Mouse (Mus musculus) embryonic facial prominence, embryonic 15.5 days (tissue): ENCODE measurements around the gene Hs6st3. TPM values are rescaled to one million over a fixed set of nuclear protein-coding genes. Genes with fewer than 3 reads are reported as not detected.
"Not testable (repeated sequence)": the region's sequence is repeated elsewhere in the genome, so short reads cannot be mapped to it uniquely, and the experiment has no call there.

ENCODE experiments used
- ATAC-seq: fragments of 200-750 bp; cut with Nextera tagmentation; 2 replicates; pipeline ENCODE4 v1.8.0; 2017; ENCODE audit warnings: low read depth, moderate TSS enrichment; ENCODE audit not compliant: insufficient number of reproducible peaks, low FRiP score, low TSS enrichment
- H3K27ac ChIP-seq: fragments of 300-500 bp; sonication (generic); replicated peaks from 2 replicates; pipeline ENCODE4 v1.5.1; 2015; ENCODE audit warnings: mild to moderate bottlenecking, inconsistent platforms
- H3K27me3 ChIP-seq: fragments of 300-500 bp; sonication (generic); 2 replicates; pipeline ENCODE4 v1.6.1; 2015; ENCODE audit warnings: inconsistent platforms
- H3K36me3 ChIP-seq: fragments of 300-500 bp; sonication (generic); 2 replicates; pipeline ENCODE4 v1.6.1; 2015; ENCODE audit warnings: mild to moderate bottlenecking, inconsistent platforms
- H3K4me1 ChIP-seq: fragments of 300-500 bp; sonication (generic); 2 replicates; pipeline ENCODE4 v1.6.1; 2015; ENCODE audit warnings: inconsistent platforms
- H3K4me2 ChIP-seq: fragments of 300-500 bp; sonication (generic); replicated peaks from 2 replicates; pipeline ENCODE4 v1.6.1; 2015; ENCODE audit warnings: mild to moderate bottlenecking, inconsistent platforms
- H3K4me3 ChIP-seq: fragments of 300-500 bp; sonication (generic); replicated peaks from 2 replicates; pipeline ENCODE4 v1.5.1; 2015; ENCODE audit warnings: mild to moderate bottlenecking, inconsistent platforms
- H3K9ac ChIP-seq: fragments of 300-500 bp; sonication (generic); 2 replicates; pipeline ENCODE4 v1.6.1; 2015; ENCODE audit warnings: inconsistent platforms
- H3K9me3 ChIP-seq: fragments of 300-500 bp; sonication (generic); replicated peaks from 2 replicates; pipeline ENCODE4 v1.6.1; 2016; ENCODE audit warnings: inconsistent platforms
- WGBS: fragments of 180-500 bp; shearing (Covaris S2); methylation state at CpG from one replicate; pipeline ENCODE4 v1.1.7; 2015; 5-methylcytosine and 5-hydroxymethylcytosine counted together
- polyA plus RNA-seq: library from polyadenylated mRNA; unstranded; fragments of >200 nt; fragmentation: Nextera tagmentation; extraction: Ambion mirVana; gene quantifications from 2 replicates; pipeline ENCODE4 v1.2.1, GENCODE M21; 2015

Hs6st3 gene
- polyA plus RNA-seq, 1 experiment from 2014 or later: 0.19 TPM

DNA sequence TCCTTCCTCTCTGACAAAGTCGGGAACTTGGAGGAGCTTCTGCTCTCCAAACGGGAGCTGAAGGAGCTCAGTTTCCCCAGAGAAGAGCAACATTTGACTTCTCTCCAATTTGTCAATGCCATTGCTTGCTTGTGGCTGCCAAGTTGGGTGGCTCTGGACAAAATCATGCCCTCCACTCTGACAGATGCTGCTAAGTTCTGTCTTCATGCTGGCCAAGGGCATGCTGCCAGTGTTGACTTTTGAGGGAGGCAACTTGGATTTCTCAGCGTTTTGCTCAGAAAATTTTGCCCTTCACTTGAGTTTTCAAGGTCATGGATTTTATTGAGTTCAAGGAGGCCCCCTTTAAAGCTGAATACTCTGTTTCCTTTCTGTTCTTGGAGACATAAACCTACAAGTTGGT lies 406.5 kb downstream of the Hs6st3 start:
- 70% methylated on average over 3 of the region's 3 CpGs for WGBS
- no peak for ATAC-seq
- Histone ChIP-seq H3K4me3 (no peak overlapping the region), H3K27ac (no peak overlapping the region), H3K4me2 (no peak overlapping the region), H3K4me1 (no peaks in the 10 kb centered on the region), H3K36me3 (no peaks in the 10 kb centered on the region), H3K9me3 (no peaks in the 10 kb centered on the region), H3K27me3 (no peaks in the 10 kb centered on the region), H3K9ac (no peak overlapping the region)

DNA sequence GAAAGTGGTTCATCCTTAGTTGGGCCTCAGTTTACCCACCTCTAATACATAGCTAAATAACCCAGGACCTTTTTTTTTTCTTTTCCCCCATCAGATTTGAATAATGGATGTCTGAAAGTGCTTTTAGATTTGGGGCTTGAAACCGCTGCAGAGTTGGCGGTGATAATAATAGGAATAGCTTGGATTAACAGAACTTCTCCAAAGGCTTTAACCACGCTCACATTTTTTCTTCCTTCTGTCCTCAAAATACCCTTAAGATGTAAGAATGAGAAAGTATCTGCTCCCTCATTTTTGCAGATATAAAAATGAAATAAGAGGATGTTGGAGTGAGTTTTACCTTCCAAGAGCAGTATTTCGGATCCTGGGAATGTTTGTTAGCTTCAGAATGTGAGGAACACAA lies 420.2 kb downstream of the Hs6st3 start:
- H3K9me3 ChIP-seq: no peaks in the 10 kb centered on the region
- no peak overlapping the region for H3K9ac ChIP-seq
- WGBS: 84% methylated on average over 4 of the region's 4 CpGs
- no peak overlapping the region for H3K4me2 ChIP-seq
- H3K4me1 ChIP-seq: no peaks in the 10 kb centered on the region
- H3K4me3 ChIP-seq: no peak overlapping the region
- no peaks in the 10 kb centered on the region for H3K27me3 ChIP-seq
- no peak for ATAC-seq
- no peaks in the 10 kb centered on the region for H3K36me3 ChIP-seq
- no peak overlapping the region for H3K27ac ChIP-seq

DNA sequence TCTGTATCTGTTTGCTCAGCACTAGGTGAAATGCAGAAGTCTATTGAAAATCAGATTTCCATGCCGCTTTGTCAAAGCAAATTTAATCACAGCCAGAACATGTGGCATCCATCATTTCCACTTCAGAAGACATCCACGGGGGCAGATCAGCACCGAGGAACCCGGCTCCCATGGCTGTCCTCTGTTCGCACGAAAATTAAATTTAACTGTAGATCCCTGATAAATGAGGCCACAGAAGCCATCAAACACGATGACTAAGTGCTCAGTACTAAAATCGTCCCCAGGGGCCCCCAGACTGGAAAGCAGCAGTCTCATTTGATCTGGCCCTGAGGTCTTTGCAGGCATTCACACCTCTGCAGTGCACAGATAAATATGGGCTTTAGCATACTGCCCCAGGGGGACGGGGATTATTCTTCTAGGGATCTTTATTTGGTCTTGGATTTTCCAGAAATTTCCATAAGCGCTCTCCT lies 443.9 kb downstream of the Hs6st3 start:
- Histone ChIP-seq H3K27me3 (no peaks in the 10 kb centered on the region), H3K4me1 (no peaks in the 10 kb centered on the region), H3K4me2 (no peak overlapping the region), H3K36me3 (no peaks in the 10 kb centered on the region), H3K27ac (no peak overlapping the region), H3K4me3 (no peak overlapping the region), H3K9ac (no peak overlapping the region), H3K9me3 (no peaks in the 10 kb centered on the region)
- WGBS: 17% methylated on average over 10 of the region's 10 CpGs
- no peak for ATAC-seq

DNA sequence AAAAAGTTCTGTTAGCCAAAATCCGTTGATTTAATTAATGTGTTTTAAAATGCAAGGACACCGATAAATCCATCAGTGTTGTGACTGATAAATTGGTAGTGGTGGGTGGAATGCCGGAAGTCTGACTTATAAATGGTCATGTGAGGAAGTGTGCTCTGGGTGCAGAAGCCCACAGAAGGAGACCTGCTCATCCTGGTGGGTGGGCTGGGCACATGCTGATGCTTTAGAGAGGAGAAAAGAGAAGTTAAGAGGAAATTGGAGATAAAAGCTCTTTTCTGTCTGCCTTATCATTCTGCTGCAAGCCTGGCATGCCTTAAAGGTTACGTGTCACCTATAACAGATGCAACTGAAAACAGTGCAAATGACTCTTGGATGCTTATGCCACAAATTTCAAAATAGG lies 446.9 kb downstream of the Hs6st3 start:
- Histone ChIP-seq H3K27me3 (no peaks in the 10 kb centered on the region), H3K9ac (no peak overlapping the region), H3K27ac (no peak overlapping the region), H3K4me2 (no peak overlapping the region), H3K4me3 (no peak overlapping the region), H3K9me3 (no peaks in the 10 kb centered on the region), H3K4me1 (no peaks in the 10 kb centered on the region), H3K36me3 (no peaks in the 10 kb centered on the region)
- 82% methylated on average over 4 of the region's 4 CpGs for WGBS
- ATAC-seq: no peak

DNA sequence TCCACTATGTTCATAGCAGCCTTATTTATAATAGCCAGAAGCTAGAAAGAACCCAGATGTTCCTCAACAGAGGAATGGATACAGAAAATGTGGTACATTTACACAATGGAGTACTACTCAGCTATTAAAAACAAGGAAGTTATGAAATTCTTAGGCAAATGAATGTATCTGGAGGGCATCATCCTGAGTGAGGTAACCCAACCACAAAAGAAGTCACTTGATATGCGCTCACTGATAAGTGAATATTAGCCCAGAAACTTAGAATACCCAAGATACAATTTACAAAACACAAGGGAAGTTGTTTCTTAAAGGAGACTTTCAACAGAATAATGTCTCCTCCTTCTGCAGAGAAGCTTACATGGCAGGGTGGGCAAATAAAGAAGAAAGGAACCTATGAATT lies 449.2 kb downstream of the Hs6st3 start:
- H3K36me3 ChIP-seq, H3K9ac ChIP-seq, H3K27me3 ChIP-seq, H3K9me3 ChIP-seq, H3K4me2 ChIP-seq, H3K4me1 ChIP-seq, H3K4me3 ChIP-seq, ATAC-seq, H3K27ac ChIP-seq: not testable (repeated sequence)
- WGBS: 80% methylated on average over 1 of the region's 1 CpGs

DNA sequence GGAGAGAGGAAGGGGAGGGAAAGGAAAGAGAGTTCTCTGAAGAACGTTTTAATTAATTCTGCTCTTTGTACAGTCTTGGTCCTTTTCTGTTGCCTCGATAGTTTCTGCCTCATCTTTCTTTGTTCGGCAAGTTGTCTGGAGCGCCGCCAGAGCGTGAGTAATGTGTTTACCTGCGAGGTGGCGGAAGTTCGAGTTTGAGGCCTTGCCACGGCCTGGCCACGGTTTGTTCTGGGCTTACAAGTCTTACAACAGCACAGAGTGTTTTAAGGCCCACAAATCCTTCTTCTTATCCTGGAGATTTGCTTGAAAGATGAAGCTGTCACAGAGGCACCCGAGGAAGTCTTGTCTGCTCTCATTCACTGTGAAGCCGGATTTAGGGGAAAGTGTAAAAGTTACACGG lies 466.2 kb downstream of the Hs6st3 start:
- Histone ChIP-seq H3K9me3 (no peaks in the 10 kb centered on the region), H3K4me2 (no peak overlapping the region), H3K27me3 (no peaks in the 10 kb centered on the region), H3K27ac (no peak overlapping the region), H3K36me3 (no peaks in the 10 kb centered on the region), H3K4me1 (no peaks in the 10 kb centered on the region), H3K4me3 (no peak overlapping the region), H3K9ac (no peak overlapping the region)
- 61% methylated on average over 14 of the region's 14 CpGs for WGBS
- no peak for ATAC-seq

DNA sequence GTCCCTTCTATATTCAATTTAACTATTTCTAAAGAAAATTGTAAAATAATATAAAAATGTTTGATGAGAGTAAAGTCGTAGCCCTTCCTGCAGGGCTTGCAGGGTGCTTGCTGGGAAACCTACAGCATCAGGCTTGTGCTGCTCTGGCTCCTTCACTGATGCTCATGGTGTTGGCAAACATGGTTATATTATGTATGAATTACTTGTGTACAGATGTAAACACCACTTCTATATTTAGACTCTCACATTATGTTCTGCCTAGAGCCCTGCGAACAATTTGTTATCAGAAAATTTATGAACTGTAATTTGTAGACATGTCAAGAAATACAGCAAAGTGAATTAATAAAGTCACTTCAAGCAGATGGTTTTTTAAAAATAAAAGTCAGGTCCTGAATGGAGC lies 474.7 kb downstream of the Hs6st3 start:
- WGBS: 87% methylated on average over 2 of the region's 2 CpGs
- ATAC-seq: no peak
- Histone ChIP-seq H3K4me2 (no peak overlapping the region), H3K27ac (no peak overlapping the region), H3K9ac (no peak overlapping the region), H3K4me3 (no peak overlapping the region), H3K27me3 (no peaks in the 10 kb centered on the region), H3K4me1 (no peaks in the 10 kb centered on the region), H3K9me3 (no peaks in the 10 kb centered on the region), H3K36me3 (no peaks in the 10 kb centered on the region)

DNA sequence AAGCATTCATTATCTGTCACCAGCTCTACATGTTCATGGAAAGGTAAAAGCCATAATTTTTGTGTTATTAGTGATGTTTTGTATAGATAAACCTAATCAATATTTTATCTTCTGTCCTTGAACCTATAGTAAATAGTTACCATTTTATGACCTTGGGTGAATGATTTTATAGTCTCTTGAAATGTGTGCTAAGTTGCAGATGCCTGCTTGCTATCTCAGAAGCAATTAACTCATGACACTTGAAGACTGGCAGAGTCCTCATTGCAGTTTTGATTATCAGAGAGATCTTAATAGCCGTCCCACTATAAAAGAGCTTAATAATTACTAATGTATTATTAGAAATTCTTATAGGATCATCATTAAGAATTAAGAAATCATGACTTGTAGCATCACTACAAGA lies 491.0 kb downstream of the Hs6st3 start:
- no peaks in the 10 kb centered on the region for H3K27me3 ChIP-seq
- no peak overlapping the region for H3K4me2 ChIP-seq
- H3K4me1 ChIP-seq: no peaks in the 10 kb centered on the region
- no peak overlapping the region for H3K4me3 ChIP-seq
- 82% methylated on average over 1 of the region's 1 CpGs for WGBS
- H3K27ac ChIP-seq: no peak overlapping the region
- no peaks in the 10 kb centered on the region for H3K9me3 ChIP-seq
- ATAC-seq: no peak
- no peak overlapping the region for H3K9ac ChIP-seq
- H3K36me3 ChIP-seq: no peaks in the 10 kb centered on the region

DNA sequence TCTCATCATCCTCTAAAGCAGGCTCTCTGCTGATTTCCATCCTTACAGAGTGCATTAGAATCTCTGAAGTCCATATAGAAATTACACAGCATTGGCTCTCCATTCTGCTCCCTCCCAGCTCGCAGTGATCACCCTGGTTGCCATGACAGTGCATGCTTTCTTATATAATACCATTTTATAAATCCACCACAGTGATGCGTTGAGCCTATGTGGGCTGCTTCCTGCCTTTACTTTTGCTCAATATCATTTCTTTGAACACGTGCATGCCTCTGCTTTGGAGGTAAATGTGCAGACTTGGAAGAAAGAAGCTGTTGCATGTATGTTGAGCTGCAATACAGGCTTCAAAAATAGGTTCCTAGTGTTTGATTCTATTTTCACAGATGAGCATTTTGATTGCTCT lies 494.9 kb downstream of the Hs6st3 start:
- Histone ChIP-seq H3K4me2 (no peak overlapping the region), H3K9me3 (no peaks in the 10 kb centered on the region), H3K9ac (no peak overlapping the region), H3K4me1 (no peaks in the 10 kb centered on the region), H3K4me3 (no peak overlapping the region), H3K36me3 (no peaks in the 10 kb centered on the region), H3K27ac (no peak overlapping the region), H3K27me3 (no peaks in the 10 kb centered on the region)
- 74% methylated on average over 3 of the region's 3 CpGs for WGBS
- ATAC-seq: no peak

DNA sequence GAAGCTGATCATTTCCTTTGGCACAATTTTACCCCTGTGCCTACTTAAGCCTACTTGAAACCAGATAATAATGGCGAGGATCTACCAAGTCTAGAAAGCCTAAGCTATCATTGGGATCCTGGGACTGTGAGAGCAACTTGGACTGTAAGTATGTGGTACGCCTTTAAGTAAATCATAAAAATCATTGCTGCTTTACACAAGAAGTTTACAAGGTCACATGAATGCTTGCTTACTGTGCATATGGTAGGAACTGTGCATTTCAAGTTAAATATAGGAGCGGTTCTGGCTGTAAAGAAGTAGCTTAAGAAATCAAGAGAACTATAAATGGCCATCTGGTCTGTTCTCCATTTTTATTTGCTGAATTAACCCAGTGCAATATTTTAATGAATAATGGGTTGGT lies 495.5 kb downstream of the Hs6st3 start:
- no peak for ATAC-seq
- WGBS: 73% methylated on average over 3 of the region's 3 CpGs
- Histone ChIP-seq H3K9me3 (no peaks in the 10 kb centered on the region), H3K9ac (no peak overlapping the region), H3K36me3 (no peaks in the 10 kb centered on the region), H3K4me3 (no peak overlapping the region), H3K27me3 (no peaks in the 10 kb centered on the region), H3K4me2 (no peak overlapping the region), H3K4me1 (no peaks in the 10 kb centered on the region), H3K27ac (no peak overlapping the region)

DNA sequence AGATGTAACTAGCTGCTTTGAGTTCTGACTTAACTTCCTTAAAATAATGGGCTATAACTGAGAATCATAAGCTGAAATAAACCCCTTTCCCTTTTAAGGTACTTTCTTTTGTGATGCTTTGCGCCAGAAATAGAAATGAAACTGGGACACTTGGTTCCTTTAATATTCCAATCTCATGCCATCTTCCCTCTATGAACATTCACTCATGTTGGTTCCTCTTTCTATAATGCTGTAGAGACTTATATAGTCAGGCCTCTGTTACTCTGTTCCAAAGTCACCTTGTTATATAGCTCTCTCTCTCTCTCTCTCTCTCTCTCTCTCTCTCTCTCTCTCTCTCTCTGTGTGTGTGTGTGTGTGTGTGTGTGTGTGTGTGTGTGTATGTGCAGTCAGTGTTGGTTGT lies 504.7 kb downstream of the Hs6st3 start:
- no peak overlapping the region for H3K27ac ChIP-seq
- no peak overlapping the region for H3K4me2 ChIP-seq
- H3K27me3 ChIP-seq: no peaks in the 10 kb centered on the region
- H3K36me3 ChIP-seq: no peaks in the 10 kb centered on the region
- WGBS: 95% methylated on average over 1 of the region's 1 CpGs
- no peak for ATAC-seq
- H3K9ac ChIP-seq: no peak overlapping the region
- no peaks in the 10 kb centered on the region for H3K4me1 ChIP-seq
- H3K4me3 ChIP-seq: no peak overlapping the region
- no peaks in the 10 kb centered on the region for H3K9me3 ChIP-seq

DNA sequence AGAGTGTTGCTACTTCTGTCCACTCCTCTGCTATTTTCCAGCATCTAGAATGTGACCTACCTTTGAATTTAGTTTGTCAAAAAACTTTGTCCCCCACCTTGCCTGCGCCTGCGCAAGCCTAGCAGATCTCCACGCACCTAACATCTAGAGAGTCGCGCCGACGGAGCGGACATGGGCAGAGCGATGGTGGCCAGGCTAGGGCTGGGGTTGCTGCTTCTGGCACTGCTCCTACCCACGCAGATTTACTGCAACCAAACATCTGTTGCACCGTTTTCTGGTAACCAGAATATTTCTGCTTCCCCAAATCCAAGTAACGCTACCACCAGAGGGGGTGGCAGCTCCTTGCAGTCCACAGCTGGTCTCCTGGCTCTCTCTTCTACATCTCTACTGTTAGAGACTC lies 505.7 kb downstream of the Hs6st3 start:
- ATAC-seq: no peak
- H3K4me1 ChIP-seq: no peaks in the 10 kb centered on the region

More for the DNA sequence above, 505.7 kb downstream of the Hs6st3 start:
- no peaks in the 10 kb centered on the region for H3K27me3 ChIP-seq
- no peak overlapping the region for H3K9ac ChIP-seq
- no peak overlapping the region for H3K27ac ChIP-seq
- H3K4me2 ChIP-seq: no peak overlapping the region
- no peaks in the 10 kb centered on the region for H3K9me3 ChIP-seq
- H3K36me3 ChIP-seq: no peaks in the 10 kb centered on the region
- no peak overlapping the region for H3K4me3 ChIP-seq
- whole genome bisulfite sequencing: 93% methylated on average over 12 of the region's 12 CpGs
